Mouse (Mus musculus): ENCODE measurements around the gene 9830107B12Rik. TPM values are rescaled to one million over a fixed set of nuclear protein-coding genes. Genes with fewer than 3 reads are reported as not detected.

The 9830107B12Rik gene
- total RNA-seq, 1 experiment from 2014 or later, result 33.5 TPM

- ATAC-seq (ENCODE audit: extremely low read depth, insufficient number of reproducible peaks, low FRiP score, poor library complexity, severe bottlenecking), result no peak
Measured at GRCm38 (mm10) chr17:48096321-48096720, 49.7 kb downstream of the 9830107B12Rik start.

GRCm38 (mm10) chr17:48095718-48096121 lies 50.3 kb downstream of the 9830107B12Rik start:
- ATAC-seq (ENCODE audit: extremely low read depth, insufficient number of reproducible peaks, low FRiP score, poor library complexity, severe bottlenecking), result no peak

GRCm38 (mm10) chr17:48094820-48095680 lies 51.0 kb downstream of the 9830107B12Rik start:
- ATAC-seq (ENCODE audit: extremely low read depth, insufficient number of reproducible peaks, low FRiP score, poor library complexity, severe bottlenecking), result no peak

- ATAC-seq (ENCODE audit: extremely low read depth, insufficient number of reproducible peaks, low FRiP score, poor library complexity, severe bottlenecking), result no peak
Measured at GRCm38 (mm10) chr17:48093286-48093817, 52.7 kb downstream of the 9830107B12Rik start.

GRCm38 (mm10) chr17:48090305-48090704 lies 55.8 kb downstream of the 9830107B12Rik start:
- ATAC-seq (ENCODE audit: extremely low read depth, insufficient number of reproducible peaks, low FRiP score, poor library complexity, severe bottlenecking), result no peak

- no peak for ATAC-seq (ENCODE audit: extremely low read depth, insufficient number of reproducible peaks, low FRiP score, poor library complexity, severe bottlenecking)
Measured at GRCm38 (mm10) chr17:48089446-48089845, 56.6 kb downstream of the 9830107B12Rik start.

- ATAC-seq (ENCODE audit: extremely low read depth, insufficient number of reproducible peaks, low FRiP score, poor library complexity, severe bottlenecking), result no peak
Measured at GRCm38 (mm10) chr17:48089019-48089418, 57.0 kb downstream of the 9830107B12Rik start, which contains the start of gene 1700067P10Rik. Gene 1700067P10Rik (plus strand): TSS chr17:48089319.

GRCm38 (mm10) chr17:48080626-48081025 lies 65.4 kb downstream of the 9830107B12Rik start:
- ATAC-seq (ENCODE audit: extremely low read depth, insufficient number of reproducible peaks, low FRiP score, poor library complexity, severe bottlenecking), result no peak

Other genes starting within 250 kb of the 9830107B12Rik start
- 13.2 and 19.2 TPM in 2 replicates for gene Foxp4, start 221.6 kb downstream of the 9830107B12Rik start, total RNA-seq (2017)
- not detected in 2 replicates for gene 1700122O11Rik, start 108.0 kb downstream of the 9830107B12Rik start, total RNA-seq (2017)
- gene 1700067P10Rik, start 56.9 kb downstream of the 9830107B12Rik start, total RNA-seq (2017), result not detected in 2 replicates
- gene A530064D06Rik, start 21.0 kb upstream of the 9830107B12Rik start, total RNA-seq (2017), result 129 and 143 TPM in 2 replicates
- gene Trem1, start 86.5 kb upstream of the 9830107B12Rik start, total RNA-seq (2017), result 172 and 173 TPM in 2 replicates
- gene Trem3, start 101.5 kb upstream of the 9830107B12Rik start, total RNA-seq (2017), result 140 and 149 TPM in 2 replicates
- 47.1 and 49.0 TPM in 2 replicates for gene Treml4, start 118.0 kb upstream of the 9830107B12Rik start, total RNA-seq (2017)
- gene Treml2, start 153.2 kb upstream of the 9830107B12Rik start, total RNA-seq (2017), result 145 and 151 TPM in 2 replicates
- gene B430306N03Rik, start 169.9 kb upstream of the 9830107B12Rik start, total RNA-seq (2017), result 99.2 and 102 TPM in 2 replicates
- 2.6 and 3.7 TPM in 2 replicates for gene Trem2, start 200.1 kb upstream of the 9830107B12Rik start, total RNA-seq (2017)
- gene Treml1, start 213.6 kb upstream of the 9830107B12Rik start, total RNA-seq (2017), result 7.0 and 9.8 TPM in 2 replicates